Mouse (Mus musculus) myocyte (in vitro differentiated cells): ENCODE results near the gene Camkk2.

Experiments
- CEBPB ChIP-seq: IDR thresholded peaks from 2 replicates; pipeline ENCODE4 v1.6.1; 2011; ENCODE audit warnings: mild to moderate bottlenecking, moderate library complexity; ENCODE audit not compliant: poor library complexity, insufficient read depth, severe bottlenecking
- MAX ChIP-seq: IDR thresholded peaks from one replicate; pipeline ENCODE4 v1.6.1; 2011; ENCODE audit warnings: low read depth, mild to moderate bottlenecking, control low read depth
- MYOD1 ChIP-seq, 3 experiments: IDR thresholded peaks; one replicate each; pipeline ENCODE4 v1.6.1; 2011; ENCODE audit warnings: control low read depth in 2 of 3, low read depth in 2 of 3, mild to moderate bottlenecking in 2 of 3, moderate library complexity in 1 of 3; ENCODE audit not compliant: insufficient read length in 2 of 3, control insufficient read depth in 1 of 3
- MYOG ChIP-seq, 3 experiments: IDR thresholded peaks; one replicate each; pipeline ENCODE4 v1.6.1; 2011; ENCODE audit warnings: control low read depth in 2 of 3, low read depth in 2 of 3, mild to moderate bottlenecking in 2 of 3; ENCODE audit not compliant: insufficient read length in 2 of 3, control insufficient read depth in 1 of 3, insufficient read depth in 1 of 3
- POLR2A ChIP-seq: IDR thresholded peaks from one replicate; pipeline ENCODE4 v1.6.1; 2011; ENCODE audit warnings: low read depth, mild to moderate bottlenecking, control low read depth, moderate library complexity; ENCODE audit not compliant: insufficient read length
- POLR2AphosphoS2 ChIP-seq: IDR thresholded peaks from one replicate; pipeline ENCODE4 v1.6.1; 2011; ENCODE audit warnings: low read depth, control low read depth; ENCODE audit not compliant: insufficient read length
- REST ChIP-seq: IDR thresholded peaks from one replicate; pipeline ENCODE4 v1.6.1; 2011; ENCODE audit warnings: mild to moderate bottlenecking, control low read depth, moderate library complexity; ENCODE audit not compliant: insufficient read depth, insufficient read length
- SRF ChIP-seq: IDR thresholded peaks from one replicate; pipeline ENCODE4 v1.6.1; 2011; ENCODE audit warnings: low read depth; ENCODE audit not compliant: control insufficient read depth, insufficient read length
- TCF12 ChIP-seq: IDR thresholded peaks from one replicate; pipeline ENCODE4 v1.6.1; 2011; ENCODE audit warnings: mild to moderate bottlenecking, control low read depth; ENCODE audit not compliant: poor library complexity, insufficient read depth, severe bottlenecking
- TCF3 ChIP-seq: IDR thresholded peaks from one replicate; pipeline ENCODE4 v1.6.1; 2011; ENCODE audit warnings: low read depth, control low read depth; ENCODE audit not compliant: insufficient read length
- USF1 ChIP-seq: IDR thresholded peaks from one replicate; pipeline ENCODE4 v1.6.1; 2011; ENCODE audit warnings: low read depth, mild to moderate bottlenecking, control low read depth, moderate library complexity

DNA sequence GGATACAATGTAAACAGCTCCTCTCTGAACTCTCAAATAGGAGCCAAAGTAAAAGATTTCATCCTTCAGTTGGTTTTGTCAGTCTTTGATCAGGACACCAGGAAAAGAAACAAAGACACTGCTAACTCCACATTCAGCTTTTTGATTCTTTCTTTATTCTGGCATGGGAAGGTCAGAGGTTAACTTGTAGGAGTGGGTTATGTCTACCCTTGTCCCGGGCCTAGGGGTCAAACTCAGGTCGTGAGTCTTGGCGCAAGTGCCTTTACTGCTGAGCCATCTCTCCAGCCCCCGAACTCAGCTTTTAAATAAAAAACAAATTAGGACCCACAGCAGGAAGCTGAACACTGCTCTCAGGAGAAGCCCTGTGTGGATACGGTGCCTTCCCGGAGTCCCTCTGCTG is 23.1 kb downstream of the Camkk2 start:
- TF ChIP-seq POLR2A, result no peak
- TF ChIP-seq POLR2AphosphoS2, result no peak
- no peak for TF ChIP-seq CEBPB
- TF ChIP-seq MAX, result no peak
- no peak for TF ChIP-seq MYOG (IDR thresholded peaks at IDR 0.05; ENCODE audit: control insufficient read depth in 1 of 3, insufficient read depth in 1 of 3, insufficient read length in 2 of 3, low read depth in 2 of 3)
- no peak for TF ChIP-seq REST
- TF ChIP-seq USF1, result no peak
- no peak for TF ChIP-seq MYOD1 (IDR thresholded peaks at IDR 0.05; ENCODE audit: control insufficient read depth in 1 of 3, insufficient read length in 2 of 3, low read depth in 2 of 3)
- no peak for TF ChIP-seq TCF3
- no peak for TF ChIP-seq TCF12
- no peak for TF ChIP-seq SRF
